ENCODE assay signal across 17 mouse cellular contexts in the genomic region with DNA sequence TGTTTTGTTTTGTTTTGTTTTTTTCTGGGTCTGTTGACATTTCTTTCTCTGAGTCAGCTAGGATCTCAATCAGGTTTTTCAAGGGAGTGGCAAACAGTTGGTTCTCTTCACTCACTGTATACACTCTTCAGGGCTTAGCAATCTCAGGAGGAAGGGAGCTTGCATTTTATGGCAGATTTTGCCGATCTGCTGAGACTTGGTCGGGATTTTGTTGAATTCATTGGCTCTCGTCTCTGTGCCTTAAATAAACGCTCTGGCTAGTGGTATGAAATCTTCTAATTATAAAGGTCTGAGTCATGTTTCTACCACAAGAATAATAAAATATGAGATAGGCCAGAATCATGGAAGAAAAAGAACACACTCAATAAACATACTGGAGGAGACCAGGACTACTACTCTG.
"Had no signal": no experiment of that assay in that cellular context is flagged by ENCODE, and none has a peak within 500 bp of the region (broad histone marks: within the 10 kb centered on the region; RNA-seq: fewer than 3 reads in every experiment).

No protein-coding gene starts in this region.

- H3K9ac ChIP-seq: limb, embryonic 13.5 days; liver, embryonic 14.5 days had no signal

- H3K9me3 ChIP-seq: limb, embryonic 13.5 days; midbrain, embryonic 10.5 days had no signal

- H3K4me2 ChIP-seq: limb, embryonic 13.5 days had no signal

- H3K27ac ChIP-seq: kidney, postnatal 0 days; limb, embryonic 13.5 days; liver, embryonic 14.5 days; midbrain, embryonic 10.5 days had no signal

- H3K4me3 ChIP-seq: limb, embryonic 13.5 days; midbrain, embryonic 10.5 days had no signal

- H3K36me3 ChIP-seq: limb, embryonic 13.5 days; midbrain, embryonic 10.5 days had no signal

- H3K27me3 ChIP-seq: limb, embryonic 13.5 days had no signal

- DNase-seq: kidney, adult 11 months; kidney, adult 9 months; kidney, postnatal 36 days; layer of hippocampus, adult 9-11 months; layer of hippocampus, postnatal 36 days; left cerebral cortex, postnatal 4 days; lung, adult 18-20 months; lung, postnatal 10 days; lung, postnatal 4 days; midbrain, embryonic 14.5 days; right cerebral cortex, postnatal 25 days; thymus, adult 2 months; thymus, postnatal 25 days had no signal
